Mouse (Mus musculus): ENCODE data around the gene Fndc5.

Fndc5 gene

GRCm38 (mm10) chr4:129136579-129137391 is at the start of gene Fndc5:
Gene Fndc5 (plus strand): TSS chr4:129136999.
- DNase-seq = peak; percentile 48 to 57

GRCm38 (mm10) chr4:129087850-129088249 is 48.9 kb upstream of the Fndc5 start:
- DNase-seq = no peak

GRCm38 (mm10) chr4:129095276-129095675 is 41.5 kb upstream of the Fndc5 start:
- DNase-seq = peak in 1 of 2 experiments; percentile 31

- no peak for DNase-seq
Observed at GRCm38 (mm10) chr4:129097006-129097405, 39.8 kb upstream of the Fndc5 start.

- no peak for DNase-seq
Observed at GRCm38 (mm10) chr4:129102133-129102829, 34.5 kb upstream of the Fndc5 start.

GRCm38 (mm10) chr4:129105356-129105755 is 31.4 kb upstream of the Fndc5 start, which contains the start of gene Tmem54:
Gene Tmem54 (plus strand): TSS chr4:129105548.
- DNase-seq = peak; percentile 55 to 67

- DNase-seq = peak in 1 of 2 experiments; percentile 40
Observed at GRCm38 (mm10) chr4:129106073-129106472, 30.7 kb upstream of the Fndc5 start.

GRCm38 (mm10) chr4:129107348-129107899 is 29.4 kb upstream of the Fndc5 start:
- no peak for DNase-seq

GRCm38 (mm10) chr4:129108624-129109023 is 28.2 kb upstream of the Fndc5 start:
- peak; percentile 40 to 65 for DNase-seq

GRCm38 (mm10) chr4:129110804-129111203 is 26.0 kb upstream of the Fndc5 start:
- no peak for DNase-seq

GRCm38 (mm10) chr4:129111350-129111749 is 25.4 kb upstream of the Fndc5 start:
- peak; percentile 44 to 64 for DNase-seq

- DNase-seq = peak in 1 of 2 experiments; percentile 40
Observed at GRCm38 (mm10) chr4:129112231-129112630, 24.6 kb upstream of the Fndc5 start.

GRCm38 (mm10) chr4:129113083-129113988 is 23.5 kb upstream of the Fndc5 start:
- DNase-seq = peak; percentile 90 to 93

GRCm38 (mm10) chr4:129116703-129117102 is 20.1 kb upstream of the Fndc5 start:
- no peak for DNase-seq

- no peak for DNase-seq
Observed at GRCm38 (mm10) chr4:129117720-129118510, 18.9 kb upstream of the Fndc5 start.

GRCm38 (mm10) chr4:129119708-129120107 is 17.1 kb upstream of the Fndc5 start:
- DNase-seq = no peak

GRCm38 (mm10) chr4:129120520-129121445 is 16.0 kb upstream of the Fndc5 start:
- DNase-seq = peak; percentile 89 to 90

- no peak for DNase-seq
Observed at GRCm38 (mm10) chr4:129121569-129122086, 15.2 kb upstream of the Fndc5 start, which contains the start of gene Hpca. Gene Hpca (minus strand): TSS chr4:129122036.

GRCm38 (mm10) chr4:129122107-129122506 is 14.7 kb upstream of the Fndc5 start:
- no peak for DNase-seq

GRCm38 (mm10) chr4:129122719-129123118 is 14.1 kb upstream of the Fndc5 start:
- DNase-seq = no peak
